Mouse (Mus musculus): ENCODE results near the gene Nkiras2.

- TF ChIP-seq GATA1 (IDR thresholded peaks at IDR 0.05; ENCODE audit: borderline replicate concordance, low read length) (no peak), CTCF (IDR thresholded peaks at IDR 0.05; ENCODE audit: low read depth, low read length) (no peak), GATA2 (IDR thresholded peaks at IDR 0.05; ENCODE audit: borderline replicate concordance, low read depth, low read length) (no peak), TAL1 (conservative IDR thresholded peaks at IDR 0.05; ENCODE audit: low read depth, low read length) (no peak), POLR2AphosphoS5 (IDR thresholded peaks at IDR 0.05; ENCODE audit: insufficient replicate concordance, low read depth, low read length) (no peak)
These were observed 24.9 kb downstream of the Nkiras2 start for GRCm38 (mm10) chr11:100643612-100644575.

Measured in G1E (cell line).